Comparison of ENCODE assay signal across 8 mouse cellular contexts in genomic region chr4:132532981-132533916, GRCm38 (mm10). TPM values are rescaled to one million over a fixed set of nuclear protein-coding genes. Genes with fewer than 3 reads are reported as not detected.
DNase-seq lines count a peak whose midpoint lies in the region; ATAC-seq and TF ChIP-seq lines count a peak whose summit lies in the region.

TSS of gene Atpif1 (minus strand) at chr4:132533659.

- peak within 1 kb of the TSS; percentile 86 for H3K4me3 ChIP-seq in brown adipose tissue, adult 24 weeks (ENCODE audit: insufficient read depth, low read depth, low read length)
- H3K4me3 ChIP-seq in heart, embryonic 14.5 days (ENCODE audit: control insufficient read depth in 1 of 2, insufficient read depth in 1 of 2, low read depth in 1 of 2, low read length in 2 of 2): peak within 1 kb of the TSS; percentile 77 to 98
- H3K4me3 ChIP-seq in liver, embryonic 15.5 days (replicated peaks): peak within 1 kb of the TSS; percentile 92
- H3K4me3 ChIP-seq in neural tube, embryonic 13.5 days: peak within 1 kb of the TSS; percentile 58
- H3K4me3 ChIP-seq in testis, adult 2 months (ENCODE audit: control insufficient read depth, low read depth, low read length): peak within 1 kb of the TSS; percentile 91

- no peaks in the 10 kb centered on the region for H3K9me3 ChIP-seq in heart, embryonic 14.5 days (ENCODE audit: control insufficient read depth, low read length)
- no peaks in the 10 kb centered on the region for H3K9me3 ChIP-seq in liver, embryonic 15.5 days (replicated peaks)
- H3K9me3 ChIP-seq in neural tube, embryonic 13.5 days: no peaks in the 10 kb centered on the region

- DNase-seq in fibroblast of lung, adult 2 months (ENCODE audit: low read depth): peak; percentile 81
- peak; percentile 94 for DNase-seq in kidney, postnatal 14 days

- H3K27me3 ChIP-seq in heart, embryonic 14.5 days (ENCODE audit: control insufficient read depth, insufficient read depth, low read length): no peaks in the 10 kb centered on the region
- no peaks in the 10 kb centered on the region for H3K27me3 ChIP-seq in liver, embryonic 15.5 days
- no peaks in the 10 kb centered on the region for H3K27me3 ChIP-seq in neural tube, embryonic 13.5 days
- H3K27me3 ChIP-seq in testis, adult 2 months (ENCODE audit: control insufficient read depth, insufficient read depth, low read length): no peaks in the 10 kb centered on the region

- no peak for TF ChIP-seq CTCF in testis, adult 2 months (IDR thresholded peaks at IDR 0.05; ENCODE audit: control insufficient read depth, insufficient read depth, insufficient replicate concordance, low read depth, low read length)

- under 1% methylated on average over 63 of the region's 63 CpGs for WGBS in heart, embryonic 14.5 days
- under 1% methylated on average over 63 of the region's 63 CpGs for WGBS in liver, embryonic 15.5 days (ENCODE audit: insufficient replicate concordance)
- under 1% methylated on average over 63 of the region's 63 CpGs for WGBS in neural tube, embryonic 13.5 days

- peak; percentile 94 for TF ChIP-seq POLR2A in testis, adult 2 months (IDR thresholded peaks at IDR 0.05; ENCODE audit: control insufficient read depth, low read depth, low read length)

- peak within 1 kb of the TSS; percentile 30; the same call in 1 of the 2 replicates for H3K27ac ChIP-seq in brown adipose tissue, adult 24 weeks (replicated peaks; ENCODE audit: low read depth, low read length)
- H3K27ac ChIP-seq in heart, embryonic 14.5 days (replicated peaks in 1 of 2; ENCODE audit: control insufficient read depth in 1 of 2, insufficient read depth in 1 of 2, low read depth in 2 of 2, low read length in 2 of 2): peak within 1 kb of the TSS; percentile 96 to 99
- H3K27ac ChIP-seq in liver, embryonic 15.5 days (replicated peaks): peak within 1 kb of the TSS; percentile 97
- H3K27ac ChIP-seq in neural tube, embryonic 13.5 days (replicated peaks): peak within 1 kb of the TSS; percentile 95
- peak within 1 kb of the TSS; percentile 96 for H3K27ac ChIP-seq in testis, adult 2 months (ENCODE audit: control insufficient read depth, insufficient read depth, low read depth, low read length)

- peaks cover 41% of the 10 kb centered on the region for H3K36me3 ChIP-seq in heart, embryonic 14.5 days (ENCODE audit: control insufficient read depth, insufficient read depth, low read length)
- peaks cover 48% of the 10 kb centered on the region for H3K36me3 ChIP-seq in liver, embryonic 15.5 days (replicated peaks)
- peaks cover 23% of the 10 kb centered on the region for H3K36me3 ChIP-seq in neural tube, embryonic 13.5 days
- peaks cover 1% of the 10 kb centered on the region; the same call in 1 of the 2 replicates for H3K36me3 ChIP-seq in testis, adult 2 months (ENCODE audit: control insufficient read depth, insufficient read depth, low read length)

- peak within 1 kb of the TSS; percentile 75 for H3K4me2 ChIP-seq in heart, embryonic 14.5 days (ENCODE audit: low read length)
- peak within 1 kb of the TSS; percentile 84 for H3K4me2 ChIP-seq in liver, embryonic 15.5 days
- peak within 1 kb of the TSS; percentile 85 for H3K4me2 ChIP-seq in neural tube, embryonic 13.5 days

- peak within 1 kb of the TSS; percentile 95 for H3K9ac ChIP-seq in heart, embryonic 14.5 days (ENCODE audit: low read length)
- H3K9ac ChIP-seq in liver, embryonic 15.5 days: peak within 1 kb of the TSS; percentile 84
- peak within 1 kb of the TSS; percentile 87 for H3K9ac ChIP-seq in neural tube, embryonic 13.5 days

- peaks cover 3% of the 10 kb centered on the region; the same call in 1 of the 2 replicates for H3K4me1 ChIP-seq in brown adipose tissue, adult 24 weeks (ENCODE audit: control insufficient read depth, insufficient read depth, insufficient read length, low read length)
- peaks cover 5 to 32% of the 10 kb centered on the region in 2 experiments; a peak in 3 of 4 replicates for H3K4me1 ChIP-seq in heart, embryonic 14.5 days (ENCODE audit: control insufficient read depth in 2 of 2, insufficient read depth in 2 of 2, low read length in 2 of 2)
- peaks cover 74% of the 10 kb centered on the region for H3K4me1 ChIP-seq in liver, embryonic 15.5 days (replicated peaks)
- peaks cover 43% of the 10 kb centered on the region for H3K4me1 ChIP-seq in neural tube, embryonic 13.5 days (replicated peaks)
- peaks cover 8% of the 10 kb centered on the region for H3K4me1 ChIP-seq in testis, adult 2 months (ENCODE audit: control insufficient read depth, insufficient read depth, low read length)

- ATAC-seq in CD4-positive, CD25-positive, alpha-beta regulatory T cell, adult 4 months: peak; percentile 90
- ATAC-seq in heart, embryonic 14.5 days (ENCODE audit: insufficient number of reproducible peaks, insufficient read depth, low FRiP score, low read depth): peak; percentile 76
- ATAC-seq in liver, embryonic 15.5 days (ENCODE audit: insufficient read depth): peak; percentile 73
- peak; percentile 90 for ATAC-seq in neural tube, embryonic 13.5 days (ENCODE audit: low read depth)

RNA-seq across cellular contexts. Expression of gene Atpif1, which starts in this region (rescaled TPM):
- 100 to 1,000 TPM; 163 to 184 TPM for polyA plus RNA-seq in CD4-positive, CD25-positive, alpha-beta regulatory T cell, adult 4 months (2017; shearing (Covaris generic))
- 42.9 and 57.3 TPM in 2 replicates for polyA plus RNA-seq in brown adipose tissue, adult 24 weeks (2012; ENCODE audit: insufficient read depth, insufficient read length, missing spikeins)
- 1,706 and 1,766 TPM in 2 replicates for polyA plus RNA-seq in heart, embryonic 14.5 days (2014; fragmentation: Nextera tagmentation; extraction: Ambion mirVana)
- polyA plus RNA-seq in liver, embryonic 15.5 days (2015; fragmentation: Nextera tagmentation; extraction: Ambion mirVana): 991 and 1,178 TPM in 2 replicates
- polyA plus RNA-seq in neural tube, embryonic 13.5 days (2015; fragmentation: Nextera tagmentation; extraction: Ambion mirVana): 1,393 and 1,600 TPM in 2 replicates
- 328 TPM in 2 replicates for polyA plus RNA-seq in testis, adult 2 months (2012; rRNA removed)

Comparison
In these comparisons a context has a peak if more than half of its experiments do, and no peak if none do; other contexts are left out.
1. Peak in every context shown above with its lines: DNase-seq, ATAC-seq, H3K4me3 ChIP-seq and H3K27ac ChIP-seq.
2. H3K27ac ChIP-seq: peak in every context shown above with its lines; median percentile 98 in heart, embryonic 14.5 days; 97 in liver, embryonic 15.5 days; 96 in testis, adult 2 months; 95 in neural tube, embryonic 13.5 days; 30 in brown adipose tissue, adult 24 weeks.